Mouse (Mus musculus): Measurements from ENCODE around the gene Tiam1. TPM values are rescaled to one million over a fixed set of nuclear protein-coding genes. Genes with fewer than 3 reads are reported as not detected.
A peak's percentile ranks its signal among the peaks of the same experiment; 100 is the strongest.

Gene Tiam1
- polyA plus RNA-seq, 1 experiment from 2014 or later = 21.9 TPM

DNA sequence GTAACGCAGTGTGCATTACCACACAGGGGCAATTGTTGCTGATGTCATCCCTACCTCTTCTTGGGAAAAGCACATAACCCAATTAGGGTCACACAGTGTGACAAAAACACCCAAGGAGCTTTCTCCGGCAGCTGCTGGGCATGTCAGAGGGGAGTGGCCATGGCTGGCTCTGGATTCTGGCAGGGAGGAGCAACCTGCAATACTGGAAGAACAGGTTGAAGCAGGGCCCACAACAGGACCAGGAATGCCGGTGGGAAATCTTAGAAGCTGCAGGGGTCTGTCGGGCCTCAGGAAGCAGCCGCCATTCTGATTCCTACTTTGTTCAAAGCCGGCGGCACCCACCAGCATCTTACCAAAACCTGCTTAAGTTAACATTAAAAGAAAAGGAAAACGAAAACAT is 189.0 kb downstream of the Tiam1 start:
- no peaks in the 10 kb centered on the region for H3K36me3 ChIP-seq
- no peak for ATAC-seq (ENCODE audit: low read depth)
- no peak overlapping the region for H3K27ac ChIP-seq (replicated peaks)
- no peak overlapping the region for H3K4me2 ChIP-seq
- peaks cover 7% of the 10 kb centered on the region for H3K4me1 ChIP-seq (replicated peaks)
- H3K27me3 ChIP-seq = no peaks in the 10 kb centered on the region
- no peaks in the 10 kb centered on the region for H3K9me3 ChIP-seq
- no peak overlapping the region for H3K9ac ChIP-seq
- no peak overlapping the region for H3K4me3 ChIP-seq
- WGBS = 76% methylated on average over 8 of the region's 8 CpGs

- Histone ChIP-seq H3K4me1 (replicated peaks) (peaks cover 4% of the 10 kb centered on the region), H3K27me3 (no peaks in the 10 kb centered on the region), H3K9ac (no peak overlapping the region), H3K4me3 (no peak overlapping the region), H3K27ac (replicated peaks) (no peak overlapping the region), H3K36me3 (no peaks in the 10 kb centered on the region), H3K9me3 (no peaks in the 10 kb centered on the region), H3K4me2 (no peak overlapping the region)
- ATAC-seq (ENCODE audit: low read depth) = no peak
- WGBS = 100% methylated on average over 1 of the region's 1 CpGs
These were observed 189.5 kb downstream of the Tiam1 start for GRCm38 (mm10) chr16:89954114-89954513.

GRCm38 (mm10) chr16:89952821-89953220 is 190.7 kb downstream of the Tiam1 start:
- Histone ChIP-seq H3K27me3 (no peaks in the 10 kb centered on the region), H3K9ac (no peak overlapping the region), H3K27ac (replicated peaks) (no peak overlapping the region), H3K4me2 (no peak overlapping the region), H3K9me3 (no peaks in the 10 kb centered on the region), H3K4me3 (no peak overlapping the region), H3K4me1 (replicated peaks) (no peaks in the 10 kb centered on the region), H3K36me3 (no peaks in the 10 kb centered on the region)
- 84% methylated on average over 5 of the region's 5 CpGs for WGBS
- no peak for ATAC-seq (ENCODE audit: low read depth)

DNA sequence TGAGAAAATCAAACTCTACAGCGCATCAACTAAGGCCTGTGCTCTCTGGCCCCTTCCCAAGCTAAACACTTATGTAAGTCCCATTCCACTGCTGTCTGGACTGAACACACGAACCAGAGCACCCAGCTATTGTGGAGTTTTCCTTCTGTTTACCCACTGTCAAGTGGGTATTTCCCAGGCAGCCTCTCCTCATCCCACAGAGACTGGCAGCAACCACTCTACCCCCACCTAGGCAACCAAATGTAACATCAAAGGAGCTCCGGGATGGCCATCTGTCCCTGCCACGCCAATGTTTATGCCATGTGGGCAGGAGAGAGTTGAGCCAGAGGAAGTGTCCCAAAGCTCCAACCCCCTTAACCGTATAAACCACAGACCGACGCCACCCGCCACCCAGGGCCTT is 192.8 kb downstream of the Tiam1 start:
- Histone ChIP-seq H3K27me3 (no peaks in the 10 kb centered on the region), H3K4me1 (replicated peaks) (no peaks in the 10 kb centered on the region), H3K4me3 (no peak overlapping the region), H3K9me3 (no peaks in the 10 kb centered on the region), H3K4me2 (no peak overlapping the region), H3K36me3 (no peaks in the 10 kb centered on the region), H3K27ac (replicated peaks) (no peak overlapping the region), H3K9ac (no peak overlapping the region)
- WGBS = 80% methylated on average over 8 of the region's 8 CpGs
- ATAC-seq (ENCODE audit: low read depth) = no peak

DNA sequence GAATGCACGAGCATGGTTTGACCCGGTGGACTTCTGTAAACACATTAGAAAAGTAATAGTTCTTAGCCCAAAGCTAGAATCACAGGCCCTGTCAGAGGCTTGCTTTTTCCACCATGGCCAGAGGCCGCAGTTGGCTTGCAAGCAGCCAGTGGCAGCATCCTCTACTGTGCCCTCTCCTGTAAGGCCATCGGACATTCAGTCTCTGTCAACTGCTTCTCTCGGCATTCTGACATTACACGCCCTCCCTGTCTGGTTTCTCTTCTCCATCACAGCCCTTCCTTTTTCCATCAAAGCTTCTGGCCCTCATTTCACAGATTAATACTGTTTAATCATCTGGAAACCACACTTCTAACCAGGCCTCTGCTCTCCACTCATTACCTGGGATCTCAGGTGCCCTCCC is 193.3 kb downstream of the Tiam1 start:
- H3K4me3 ChIP-seq = no peak overlapping the region
- ATAC-seq (ENCODE audit: low read depth) = no peak
- WGBS = 84% methylated on average over 6 of the region's 6 CpGs
- no peaks in the 10 kb centered on the region for H3K9me3 ChIP-seq
- H3K4me2 ChIP-seq = no peak overlapping the region
- H3K9ac ChIP-seq = no peak overlapping the region
- no peak overlapping the region for H3K27ac ChIP-seq (replicated peaks)
- no peaks in the 10 kb centered on the region for H3K36me3 ChIP-seq
- H3K4me1 ChIP-seq (replicated peaks) = peaks cover 4% of the 10 kb centered on the region; the same call in 1 of the 2 replicates
- H3K27me3 ChIP-seq = no peaks in the 10 kb centered on the region

DNA sequence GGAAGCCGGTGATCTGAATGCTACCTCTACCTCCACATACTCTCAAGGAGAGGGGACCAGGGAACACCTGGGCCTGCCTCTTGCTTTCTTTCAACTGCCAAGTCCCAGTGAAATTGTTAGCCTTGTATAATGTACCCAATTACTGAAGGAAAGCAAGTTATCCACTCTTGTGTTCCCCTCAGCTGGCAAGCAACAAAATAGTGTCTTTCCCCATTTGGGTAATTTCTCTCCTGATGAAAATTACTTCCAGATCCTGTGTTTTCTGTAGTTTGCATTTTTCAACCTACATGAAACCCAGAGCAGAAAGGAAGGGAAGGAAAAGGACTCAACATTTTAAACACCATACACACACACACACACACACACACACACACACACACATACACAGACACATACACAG is 195.5 kb downstream of the Tiam1 start:
- no peak overlapping the region for H3K27ac ChIP-seq (replicated peaks)
- H3K27me3 ChIP-seq = no peaks in the 10 kb centered on the region
- no peak for ATAC-seq (ENCODE audit: low read depth)
- no peak overlapping the region for H3K4me3 ChIP-seq
- no peaks in the 10 kb centered on the region for H3K36me3 ChIP-seq
- WGBS = 93% methylated on average over 1 of the region's 1 CpGs
- no peaks in the 10 kb centered on the region for H3K9me3 ChIP-seq
- H3K4me1 ChIP-seq (replicated peaks) = peaks cover 26% of the 10 kb centered on the region
- H3K4me2 ChIP-seq = no peak overlapping the region
- no peak overlapping the region for H3K9ac ChIP-seq

DNA sequence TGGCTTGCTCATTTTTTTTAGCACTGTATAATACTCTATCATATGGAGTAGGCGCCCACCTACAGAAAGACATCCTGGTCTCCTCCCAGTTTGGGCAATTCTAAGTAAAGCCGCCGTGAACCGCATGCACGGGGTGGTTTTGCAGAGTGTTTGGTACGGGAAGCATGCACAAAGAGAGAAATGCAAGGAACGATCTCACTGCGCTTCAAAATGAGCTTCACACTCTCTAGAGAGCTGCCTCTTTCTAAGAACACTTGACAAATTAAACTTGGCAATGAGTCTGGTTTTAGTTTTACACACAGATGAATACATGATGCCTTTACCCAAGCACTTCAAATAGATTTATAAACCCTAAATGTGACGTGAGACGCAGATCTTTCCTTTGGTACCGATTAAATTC is 196.8 kb downstream of the Tiam1 start:
- no peak overlapping the region for H3K4me3 ChIP-seq
- no peak overlapping the region for H3K9ac ChIP-seq
- peaks cover 28% of the 10 kb centered on the region for H3K4me1 ChIP-seq (replicated peaks)
- no peak overlapping the region for H3K4me2 ChIP-seq
- H3K27me3 ChIP-seq = no peaks in the 10 kb centered on the region
- no peak overlapping the region for H3K27ac ChIP-seq (replicated peaks)
- no peaks in the 10 kb centered on the region for H3K36me3 ChIP-seq
- H3K9me3 ChIP-seq = no peaks in the 10 kb centered on the region; the same call in 1 of the 2 replicates
- no peak for ATAC-seq (ENCODE audit: low read depth)
- 92% methylated on average over 11 of the region's 11 CpGs for WGBS

- ATAC-seq (ENCODE audit: low read depth) = no peak
- H3K36me3 ChIP-seq = no peaks in the 10 kb centered on the region
These were observed 198.8 kb downstream of the Tiam1 start for GRCm38 (mm10) chr16:89944604-89945283.

GRCm38 (mm10) chr16:89944050-89944449 is 199.5 kb downstream of the Tiam1 start:
- 3% methylated on average over 6 of the region's 6 CpGs for WGBS
- peak; percentile 60; the same call in 1 of the 2 replicates for ATAC-seq (ENCODE audit: low read depth)
- Histone ChIP-seq H3K4me2 (peak overlapping the region; percentile 24), H3K27me3 (no peaks in the 10 kb centered on the region), H3K9ac (peak overlapping the region; percentile 45), H3K4me3 (no peak overlapping the region), H3K4me1 (replicated peaks) (peaks cover 30% of the 10 kb centered on the region), H3K27ac (replicated peaks) (no peak overlapping the region), H3K36me3 (no peaks in the 10 kb centered on the region), H3K9me3 (no peaks in the 10 kb centered on the region; the same call in 1 of the 2 replicates)

More at GRCm38 (mm10) chr16:89944604-89945283, 198.8 kb downstream of the Tiam1 start:
- no peaks in the 10 kb centered on the region; the same call in 1 of the 2 replicates for H3K9me3 ChIP-seq
- 32% methylated on average over 19 of the region's 19 CpGs for WGBS
- peak overlapping the region; percentile 24; the same call in 1 of the 2 replicates for H3K4me2 ChIP-seq
- H3K27me3 ChIP-seq = no peaks in the 10 kb centered on the region
- H3K4me1 ChIP-seq (replicated peaks) = peaks cover 28% of the 10 kb centered on the region
- H3K27ac ChIP-seq (replicated peaks) = no peak overlapping the region
- no peak overlapping the region for H3K9ac ChIP-seq
- no peak overlapping the region for H3K4me3 ChIP-seq

DNA sequence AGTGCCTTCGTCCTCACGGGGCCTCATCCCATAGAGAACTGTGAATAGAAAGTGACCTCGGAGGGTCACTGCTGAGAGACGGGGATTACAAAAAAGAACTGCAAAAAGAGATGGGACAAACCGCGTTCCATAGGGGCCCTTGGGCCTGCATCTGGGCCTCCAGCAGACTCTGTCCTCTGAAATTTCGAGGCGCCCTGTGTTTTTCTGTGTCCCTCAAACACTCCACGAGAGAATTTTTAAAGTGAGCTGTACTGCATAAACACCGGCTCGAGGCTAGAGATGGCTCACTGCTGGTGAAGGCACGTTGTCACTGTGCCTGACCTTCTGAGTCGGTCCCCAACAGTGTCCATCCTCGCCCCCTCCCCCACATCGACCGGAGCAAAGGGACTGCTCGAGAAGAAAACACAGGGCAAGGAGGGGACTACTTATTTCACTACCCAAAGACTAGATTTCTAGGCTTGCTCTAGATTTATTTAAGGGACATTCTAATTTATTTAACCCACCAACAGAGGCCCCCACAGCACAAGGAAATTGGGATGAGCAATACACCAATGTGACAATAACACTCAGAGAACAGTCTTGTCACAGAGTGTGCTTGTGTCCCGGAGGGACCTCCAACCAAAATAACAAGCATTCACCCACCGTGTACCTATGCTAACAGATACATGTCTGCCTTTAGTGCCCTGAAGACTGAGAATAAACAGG is 200.2 kb downstream of the Tiam1 start:
- peak overlapping the region; percentile 45 for H3K9ac ChIP-seq
- WGBS = 13% methylated on average over 19 of the region's 19 CpGs

GRCm38 (mm10) chr16:89940696-89941095 is 202.9 kb downstream of the Tiam1 start:
- 91% methylated on average over 8 of the region's 8 CpGs for WGBS
- Histone ChIP-seq H3K27ac (replicated peaks) (no peak overlapping the region), H3K9ac (no peak overlapping the region), H3K4me1 (replicated peaks) (peaks cover 37% of the 10 kb centered on the region), H3K27me3 (no peaks in the 10 kb centered on the region), H3K36me3 (no peaks in the 10 kb centered on the region), H3K4me3 (no peak overlapping the region), H3K9me3 (no peaks in the 10 kb centered on the region; the same call in 1 of the 2 replicates), H3K4me2 (no peak overlapping the region)
- ATAC-seq (ENCODE audit: low read depth) = no peak

More for the DNA sequence above, 200.2 kb downstream of the Tiam1 start:
- peaks cover 36% of the 10 kb centered on the region for H3K4me1 ChIP-seq (replicated peaks)
- 0 out of 2 replicates have a peak, but pooled peaks have one; percentile 40 for ATAC-seq (ENCODE audit: low read depth)
- H3K27me3 ChIP-seq = no peaks in the 10 kb centered on the region
- 0 out of 2 replicates have a peak overlapping the region, but pooled peaks have one; percentile 24 for H3K4me2 ChIP-seq
- no peak overlapping the region for H3K4me3 ChIP-seq
- no peak overlapping the region for H3K27ac ChIP-seq (replicated peaks)
- no peaks in the 10 kb centered on the region for H3K36me3 ChIP-seq
- no peaks in the 10 kb centered on the region; the same call in 1 of the 2 replicates for H3K9me3 ChIP-seq

GRCm38 (mm10) chr16:89938277-89938676 is 205.3 kb downstream of the Tiam1 start:
- H3K9ac ChIP-seq = no peak overlapping the region
- no peaks in the 10 kb centered on the region; the same call in 1 of the 2 replicates for H3K9me3 ChIP-seq
- H3K27ac ChIP-seq (replicated peaks) = no peak overlapping the region
- no peak overlapping the region for H3K4me2 ChIP-seq
- no peak for ATAC-seq (ENCODE audit: low read depth)
- H3K4me3 ChIP-seq = no peak overlapping the region
- H3K36me3 ChIP-seq = no peaks in the 10 kb centered on the region
- H3K27me3 ChIP-seq = no peaks in the 10 kb centered on the region
- H3K4me1 ChIP-seq (replicated peaks) = peaks cover 24% of the 10 kb centered on the region
- 23% methylated on average over 7 of the region's 7 CpGs for WGBS
